In genomic region chr11:84526976-84527860, GRCm38 (mm10) we compare ENCODE assay signal across 11 mouse cellular contexts. TPM values are rescaled to one million over a fixed set of nuclear protein-coding genes. Genes with fewer than 3 reads are reported as not detected.
DNase-seq lines count a peak whose midpoint lies in the region; ATAC-seq lines count a peak whose summit lies in the region.
"Had no signal": no experiment of that assay in that cellular context is flagged by ENCODE, and none has a peak within 500 bp of the region (broad histone marks: within the 10 kb centered on the region; RNA-seq: fewer than 3 reads in every experiment).

No protein-coding gene starts in this region.

- peak; percentile 62 for DNase-seq in heart, embryonic 10.5 days (ENCODE audit: low spot score)
- no peak for DNase-seq in heart, postnatal 10 days
- peak; percentile 42 for DNase-seq in cerebellum, adult 8-10 months
- DNase-seq in hindbrain, embryonic 11.5 days (ENCODE audit: low spot score), result peak; percentile 52
- no peak for DNase-seq in right cerebral cortex, postnatal 10 days (ENCODE audit: low spot score in 2 of 2)
- no peak for DNase-seq in right cerebral cortex, postnatal 25 days
- DNase-seq in lung, postnatal 14 days, result no peak
- DNase-seq: embryo, embryonic 11 days had no signal

- no peaks in the 10 kb centered on the region for H3K36me3 ChIP-seq in heart, embryonic 10.5 days
- H3K36me3 ChIP-seq in hindbrain, embryonic 11.5 days (ENCODE audit: control insufficient read depth, insufficient read depth, low read length), result no peaks in the 10 kb centered on the region
- H3K36me3 ChIP-seq in midbrain, embryonic 16.5 days (ENCODE audit: control insufficient read depth, insufficient read depth, low read length), result no peaks in the 10 kb centered on the region
- H3K36me3 ChIP-seq: lung, embryonic 15.5 days had no signal

- H3K27ac ChIP-seq in heart, embryonic 10.5 days, result no peak overlapping the region
- H3K27ac ChIP-seq in hindbrain, embryonic 11.5 days (ENCODE audit: low read depth, low read length), result no peak overlapping the region
- H3K27ac ChIP-seq in midbrain, embryonic 16.5 days (ENCODE audit: low read length), result peak overlapping the region; percentile 85
- H3K27ac ChIP-seq: lung, embryonic 15.5 days; stomach, postnatal 0 days had no signal

- H3K9me3 ChIP-seq in heart, embryonic 10.5 days, result no peaks in the 10 kb centered on the region
- no peaks in the 10 kb centered on the region for H3K9me3 ChIP-seq in hindbrain, embryonic 11.5 days (ENCODE audit: control insufficient read depth, low read length)
- no peaks in the 10 kb centered on the region for H3K9me3 ChIP-seq in midbrain, embryonic 16.5 days (replicated peaks; ENCODE audit: control insufficient read depth, low read length, poor library complexity, severe bottlenecking)
- H3K9me3 ChIP-seq: lung, embryonic 15.5 days had no signal

- no peak overlapping the region for H3K4me3 ChIP-seq in heart, embryonic 10.5 days
- peak overlapping the region; percentile 48 for H3K4me3 ChIP-seq in hindbrain, embryonic 11.5 days (ENCODE audit: low read depth, low read length)
- peak overlapping the region; percentile 55 for H3K4me3 ChIP-seq in midbrain, embryonic 16.5 days (ENCODE audit: low read depth, low read length)

- peaks cover 54% of the 10 kb centered on the region for H3K4me1 ChIP-seq in heart, embryonic 10.5 days
- H3K4me1 ChIP-seq in hindbrain, embryonic 11.5 days (replicated peaks; ENCODE audit: control insufficient read depth, insufficient read depth, low read length), result no peaks in the 10 kb centered on the region; the same call in 1 of the 2 replicates
- peaks cover 19% of the 10 kb centered on the region for H3K4me1 ChIP-seq in midbrain, embryonic 16.5 days (ENCODE audit: control insufficient read depth, insufficient read depth, low read length)

- peaks cover 100% of the 10 kb centered on the region for H3K27me3 ChIP-seq in heart, embryonic 10.5 days (ENCODE audit: insufficient read depth, poor library complexity, severe bottlenecking)
- H3K27me3 ChIP-seq in hindbrain, embryonic 11.5 days (ENCODE audit: control insufficient read depth, insufficient read depth, low read length), result peaks cover 74% of the 10 kb centered on the region
- H3K27me3 ChIP-seq in midbrain, embryonic 16.5 days (ENCODE audit: control insufficient read depth, insufficient read depth, low read depth, low read length), result peaks cover 23% of the 10 kb centered on the region

- intact Hi-C loops in heart, postnatal 10 days (cut with DNase I), result no loop called here

- peak overlapping the region; percentile 77 for H3K4me2 ChIP-seq in hindbrain, embryonic 11.5 days (replicated peaks; ENCODE audit: low read depth, low read length)
- peak overlapping the region; percentile 58 for H3K4me2 ChIP-seq in midbrain, embryonic 16.5 days (ENCODE audit: low read length)
- H3K4me2 ChIP-seq: lung, embryonic 15.5 days had no signal

- no peak for ATAC-seq in hindbrain, embryonic 11.5 days (ENCODE audit: low FRiP score)
- no peak for ATAC-seq in midbrain, embryonic 16.5 days

- 4% methylated on average over 29 of the region's 29 CpGs for WGBS in heart, embryonic 10.5 days
- under 1% methylated on average over 29 of the region's 29 CpGs for WGBS in hindbrain, embryonic 11.5 days
- 2% methylated on average over 29 of the region's 29 CpGs for WGBS in midbrain, embryonic 16.5 days

- H3K9ac ChIP-seq in hindbrain, embryonic 11.5 days (ENCODE audit: low read depth, low read length), result peak overlapping the region; percentile 59
- H3K9ac ChIP-seq in midbrain, embryonic 16.5 days (ENCODE audit: low read depth, low read length), result peak overlapping the region; percentile 58
- H3K9ac ChIP-seq: lung, embryonic 15.5 days had no signal

RNA-seq across cellular contexts. Expression of gene Lhx1, which starts 1.9 kb away (rescaled TPM):
- polyA plus RNA-seq in heart, embryonic 10.5 days (2016; fragmentation: Nextera tagmentation; extraction: Ambion mirVana), result 0.09 TPM in 1 of 2 replicates, not detected in the other
- not detected for total RNA-seq in heart, postnatal 10 days (2021)
- 53.3 and 57.3 TPM in 2 replicates for polyA plus RNA-seq in hindbrain, embryonic 11.5 days (2014; fragmentation: Nextera tagmentation; extraction: Ambion mirVana)
- 25.3 and 30.0 TPM in 2 replicates for polyA plus RNA-seq in midbrain, embryonic 16.5 days (2015; fragmentation: Nextera tagmentation; extraction: Ambion mirVana)
- polyA plus RNA-seq: stomach, postnatal 0 days had no signal

RNA-seq across cellular contexts. Expression of gene Aatf, which starts 13.9 kb away (rescaled TPM):
- polyA plus RNA-seq in heart, embryonic 10.5 days (2016; fragmentation: Nextera tagmentation; extraction: Ambion mirVana), result 33.3 and 45.3 TPM in 2 replicates
- 10 to 100 TPM; 14.9 to 15.0 TPM for total RNA-seq in heart, postnatal 10 days (2021)
- 59.9 and 64.5 TPM in 2 replicates for polyA plus RNA-seq in hindbrain, embryonic 11.5 days (2014; fragmentation: Nextera tagmentation; extraction: Ambion mirVana)
- 49.8 and 53.8 TPM in 2 replicates for polyA plus RNA-seq in midbrain, embryonic 16.5 days (2015; fragmentation: Nextera tagmentation; extraction: Ambion mirVana)

Comparison
In these comparisons a context has a peak if more than half of its experiments do, and no peak if none do; other contexts are left out.
1. DNase-seq: peak in heart, embryonic 10.5 days (single experiment), cerebellum, adult 8-10 months (single experiment) and hindbrain, embryonic 11.5 days (single experiment); none in heart, postnatal 10 days (0 of 2), right cerebral cortex, postnatal 10 days (0 of 2), right cerebral cortex, postnatal 25 days (single experiment) and lung, postnatal 14 days (single experiment).
2. RNA of gene Lhx1, which starts 1.9 kb away (polyA plus RNA-seq): 53.3 to 57.3 TPM in hindbrain, embryonic 11.5 days and 25.3 to 30.0 TPM in midbrain, embryonic 16.5 days; 0.09 TPM in heart, embryonic 10.5 days; every median in the first group is over 10 times any median in the second.